Mouse (Mus musculus): ENCODE data around the gene Naif1. TPM values are rescaled to one million over a fixed set of nuclear protein-coding genes. Genes with fewer than 3 reads are reported as not detected.

Naif1 gene
- polyA plus RNA-seq, 1 experiment from 2014 or later, result 2.0 TPM

- no peak overlapping the region for H3K4me3 ChIP-seq (ENCODE audit: low read depth, low read length)
- no peak overlapping the region for H3K9ac ChIP-seq (ENCODE audit: low read depth, low read length)
- no peak for ATAC-seq (ENCODE audit: low read depth)
- H3K27me3 ChIP-seq (ENCODE audit: control insufficient read depth, insufficient read depth, low read depth, low read length), result no peaks in the 10 kb centered on the region
- peaks cover 57% of the 10 kb centered on the region for H3K4me1 ChIP-seq (ENCODE audit: control insufficient read depth, low read depth, low read length)
- no peaks in the 10 kb centered on the region for H3K9me3 ChIP-seq (replicated peaks; ENCODE audit: control insufficient read depth, low read length)
- 77% methylated on average over 5 of the region's 5 CpGs for WGBS (ENCODE audit: insufficient replicate concordance)
- no peak overlapping the region for H3K4me2 ChIP-seq (ENCODE audit: low read depth, low read length)
- H3K27ac ChIP-seq (ENCODE audit: low read length), result no peak overlapping the region
- H3K36me3 ChIP-seq (ENCODE audit: control insufficient read depth, insufficient read depth), result no peaks in the 10 kb centered on the region
Measured at GRCm38 (mm10) chr2:32425568-32425967, 24.7 kb upstream of the Naif1 start.

- Histone ChIP-seq H3K36me3 (ENCODE audit: control insufficient read depth, insufficient read depth) (no peaks in the 10 kb centered on the region), H3K4me1 (ENCODE audit: control insufficient read depth, low read depth, low read length) (peaks cover 57% of the 10 kb centered on the region), H3K4me3 (ENCODE audit: low read depth, low read length) (no peak overlapping the region), H3K27me3 (ENCODE audit: control insufficient read depth, insufficient read depth, low read depth, low read length) (no peaks in the 10 kb centered on the region), H3K9me3 (replicated peaks; ENCODE audit: control insufficient read depth, low read length) (no peaks in the 10 kb centered on the region), H3K4me2 (ENCODE audit: low read depth, low read length) (no peak overlapping the region), H3K9ac (ENCODE audit: low read depth, low read length) (no peak overlapping the region), H3K27ac (ENCODE audit: low read length) (no peak overlapping the region)
- no peak for ATAC-seq (ENCODE audit: low read depth)
- WGBS (ENCODE audit: insufficient replicate concordance), result 76% methylated on average over 1 of the region's 1 CpGs
Measured at GRCm38 (mm10) chr2:32426141-32426540, 24.1 kb upstream of the Naif1 start.

- Histone ChIP-seq H3K4me1 (ENCODE audit: control insufficient read depth, low read depth, low read length) (peaks cover 48% of the 10 kb centered on the region), H3K4me3 (ENCODE audit: low read depth, low read length) (no peak overlapping the region), H3K9me3 (replicated peaks; ENCODE audit: control insufficient read depth, low read length) (no peaks in the 10 kb centered on the region), H3K36me3 (ENCODE audit: control insufficient read depth, insufficient read depth) (no peaks in the 10 kb centered on the region), H3K27ac (ENCODE audit: low read length) (0 out of 2 replicates have a peak overlapping the region, but pooled peaks have one; percentile 8), H3K9ac (ENCODE audit: low read depth, low read length) (no peak overlapping the region), H3K27me3 (ENCODE audit: control insufficient read depth, insufficient read depth, low read depth, low read length) (no peaks in the 10 kb centered on the region), H3K4me2 (ENCODE audit: low read depth, low read length) (no peak overlapping the region)
- 58% methylated on average over 5 of the region's 5 CpGs for WGBS (ENCODE audit: insufficient replicate concordance)
- ATAC-seq (ENCODE audit: low read depth), result no peak
Measured at GRCm38 (mm10) chr2:32427720-32428119, 22.5 kb upstream of the Naif1 start.

- no peak overlapping the region for H3K4me3 ChIP-seq (ENCODE audit: low read depth, low read length)
- ATAC-seq (ENCODE audit: low read depth), result no peak
- H3K9ac ChIP-seq (ENCODE audit: low read depth, low read length), result no peak overlapping the region; the same call in 1 of the 2 replicates
- 45% methylated on average over 8 of the region's 8 CpGs for WGBS (ENCODE audit: insufficient replicate concordance)
- no peaks in the 10 kb centered on the region for H3K9me3 ChIP-seq (replicated peaks; ENCODE audit: control insufficient read depth, low read length)
- peaks cover 43% of the 10 kb centered on the region for H3K4me1 ChIP-seq (ENCODE audit: control insufficient read depth, low read depth, low read length)
- no peaks in the 10 kb centered on the region for H3K36me3 ChIP-seq (ENCODE audit: control insufficient read depth, insufficient read depth)
- no peak overlapping the region for H3K27ac ChIP-seq (ENCODE audit: low read length)
- H3K27me3 ChIP-seq (ENCODE audit: control insufficient read depth, insufficient read depth, low read depth, low read length), result no peaks in the 10 kb centered on the region
- no peak overlapping the region for H3K4me2 ChIP-seq (ENCODE audit: low read depth, low read length)
Measured at GRCm38 (mm10) chr2:32428262-32428722, 22.0 kb upstream of the Naif1 start.

GRCm38 (mm10) chr2:32429215-32429891 is 20.9 kb upstream of the Naif1 start:
- H3K27ac ChIP-seq (ENCODE audit: low read length), result no peak overlapping the region
- H3K4me1 ChIP-seq (ENCODE audit: control insufficient read depth, low read depth, low read length), result peaks cover 35% of the 10 kb centered on the region
- H3K9ac ChIP-seq (ENCODE audit: low read depth, low read length), result no peak overlapping the region
- no peaks in the 10 kb centered on the region for H3K9me3 ChIP-seq (replicated peaks; ENCODE audit: control insufficient read depth, low read length)
- 0 out of 2 replicates have a peak, but pooled peaks have one; percentile 20 for ATAC-seq (ENCODE audit: low read depth)
- no peaks in the 10 kb centered on the region for H3K27me3 ChIP-seq (ENCODE audit: control insufficient read depth, insufficient read depth, low read depth, low read length)
- H3K4me3 ChIP-seq (ENCODE audit: low read depth, low read length), result no peak overlapping the region
- no peaks in the 10 kb centered on the region for H3K36me3 ChIP-seq (ENCODE audit: control insufficient read depth, insufficient read depth)
- no peak overlapping the region for H3K4me2 ChIP-seq (ENCODE audit: low read depth, low read length)
- 31% methylated on average over 4 of the region's 4 CpGs for WGBS (ENCODE audit: insufficient replicate concordance)

GRCm38 (mm10) chr2:32430701-32431676 is 19.3 kb upstream of the Naif1 start:
- Histone ChIP-seq H3K9me3 (replicated peaks; ENCODE audit: control insufficient read depth, low read length) (no peaks in the 10 kb centered on the region), H3K9ac (ENCODE audit: low read depth, low read length) (no peak overlapping the region), H3K4me1 (ENCODE audit: control insufficient read depth, low read depth, low read length) (peaks cover 26% of the 10 kb centered on the region), H3K36me3 (ENCODE audit: control insufficient read depth, insufficient read depth) (no peaks in the 10 kb centered on the region), H3K27me3 (ENCODE audit: control insufficient read depth, insufficient read depth, low read depth, low read length) (no peaks in the 10 kb centered on the region), H3K4me2 (ENCODE audit: low read depth, low read length) (no peak overlapping the region; the same call in 1 of the 2 replicates), H3K27ac (ENCODE audit: low read length) (no peak overlapping the region), H3K4me3 (ENCODE audit: low read depth, low read length) (no peak overlapping the region)
- no peak for ATAC-seq (ENCODE audit: low read depth)
- WGBS (ENCODE audit: insufficient replicate concordance), result 58% methylated on average over 18 of the region's 18 CpGs

GRCm38 (mm10) chr2:32436686-32437372 is 13.4 kb upstream of the Naif1 start:
- H3K4me1 ChIP-seq (ENCODE audit: control insufficient read depth, low read depth, low read length), result peaks cover 16% of the 10 kb centered on the region
- 50% methylated on average over 3 of the region's 3 CpGs for WGBS (ENCODE audit: insufficient replicate concordance)
- no peak overlapping the region for H3K4me3 ChIP-seq (ENCODE audit: low read depth, low read length)
- H3K36me3 ChIP-seq (ENCODE audit: control insufficient read depth, insufficient read depth), result no peaks in the 10 kb centered on the region
- no peaks in the 10 kb centered on the region for H3K27me3 ChIP-seq (ENCODE audit: control insufficient read depth, insufficient read depth, low read depth, low read length)
- H3K9ac ChIP-seq (ENCODE audit: low read depth, low read length), result no peak overlapping the region
- H3K9me3 ChIP-seq (replicated peaks; ENCODE audit: control insufficient read depth, low read length), result no peaks in the 10 kb centered on the region
- H3K4me2 ChIP-seq (ENCODE audit: low read depth, low read length), result no peak overlapping the region
- ATAC-seq (ENCODE audit: low read depth), result peak; percentile 67
- peak overlapping the region; percentile 32; the same call in 1 of the 2 replicates for H3K27ac ChIP-seq (ENCODE audit: low read length)

GRCm38 (mm10) chr2:32437612-32438166 is 12.6 kb upstream of the Naif1 start:
- no peak for ATAC-seq (ENCODE audit: low read depth)

More at GRCm38 (mm10) chr2:32437612-32438166, 12.6 kb upstream of the Naif1 start:
- no peak overlapping the region for H3K9ac ChIP-seq (ENCODE audit: low read depth, low read length)
- H3K4me3 ChIP-seq (ENCODE audit: low read depth, low read length), result no peak overlapping the region
- H3K36me3 ChIP-seq (ENCODE audit: control insufficient read depth, insufficient read depth), result no peaks in the 10 kb centered on the region
- no peaks in the 10 kb centered on the region for H3K27me3 ChIP-seq (ENCODE audit: control insufficient read depth, insufficient read depth, low read depth, low read length)
- WGBS (ENCODE audit: insufficient replicate concordance), result 19% methylated on average over 2 of the region's 2 CpGs
- H3K27ac ChIP-seq (ENCODE audit: low read length), result peak overlapping the region; percentile 28; the same call in 1 of the 2 replicates
- H3K4me1 ChIP-seq (ENCODE audit: control insufficient read depth, low read depth, low read length), result peaks cover 18% of the 10 kb centered on the region
- no peak overlapping the region for H3K4me2 ChIP-seq (ENCODE audit: low read depth, low read length)
- H3K9me3 ChIP-seq (replicated peaks; ENCODE audit: control insufficient read depth, low read length), result no peaks in the 10 kb centered on the region

All from liver, embryonic 16.5 days (tissue).